Mouse (Mus musculus): ENCODE results near the gene Ddx39b. TPM values are rescaled to one million over a fixed set of nuclear protein-coding genes. Genes with fewer than 3 reads are reported as not detected.

Gene Ddx39b
- total and polyA plus RNA-seq, 3 experiments, result 82.3 to 148 (median 83.4) TPM

DNA sequence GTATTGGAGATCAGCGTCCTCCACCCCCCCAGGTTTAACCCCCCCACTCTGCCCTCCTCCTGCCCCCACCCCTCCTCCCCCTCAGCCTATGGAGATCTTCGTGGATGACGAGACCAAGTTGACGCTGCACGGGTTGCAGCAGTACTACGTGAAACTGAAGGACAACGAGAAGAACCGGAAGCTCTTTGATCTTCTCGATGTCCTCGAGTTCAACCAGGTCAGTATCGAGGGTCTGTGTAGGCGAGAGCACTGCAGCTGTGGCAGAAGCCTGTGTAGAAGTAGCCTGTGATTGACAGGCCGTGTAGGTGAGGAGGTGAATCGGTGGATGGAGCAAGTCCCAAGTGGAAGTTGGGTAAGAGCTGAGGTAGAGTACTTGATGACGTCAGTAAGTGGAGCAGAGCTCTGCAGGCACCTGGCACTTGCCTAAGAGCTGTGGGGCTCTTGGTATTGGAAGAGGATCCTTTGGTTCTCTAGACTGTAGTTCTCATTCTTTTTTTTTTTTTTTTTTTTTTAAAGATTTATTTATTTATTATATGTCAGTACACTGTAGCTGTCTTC is 9.7 kb downstream of the Ddx39b start:
- TF ChIP-seq POLR2A (IDR thresholded peaks at IDR 0.05; ENCODE audit: insufficient read depth, low read depth, low read length) (no peak), EP300 (IDR thresholded peaks at IDR 0.05; ENCODE audit: insufficient read depth, low read depth, low read length) (0 out of 2 replicates have a peak, but pooled peaks have one; percentile 9)
- H3K27me3 ChIP-seq (ENCODE audit: control insufficient read depth, insufficient read depth, low read length), result no peaks in the 10 kb centered on the region
- H3K27ac ChIP-seq, result no peak overlapping the region
- no peak overlapping the region for H3K9ac ChIP-seq (ENCODE audit: low read depth, low read length)
- H3K4me1 ChIP-seq (ENCODE audit: control insufficient read depth, insufficient read depth, low read length), result peaks cover 2% of the 10 kb centered on the region; the same call in 1 of the 2 replicates
- H3K4me3 ChIP-seq, result no peak overlapping the region
- DNase-seq, result no peak
- intact Hi-C loops (cut with DNase I), result no loop called here
- no peaks in the 10 kb centered on the region for H3K79me2 ChIP-seq (replicated peaks; ENCODE audit: control insufficient read depth, insufficient read depth, low read length)
- WGBS, result 66% methylated on average over 15 of the region's 15 CpGs
- H3K36me3 ChIP-seq (ENCODE audit: control insufficient read depth, insufficient read depth, low read length), result peaks cover 5% of the 10 kb centered on the region; the same call in 1 of the 2 replicates

DNA sequence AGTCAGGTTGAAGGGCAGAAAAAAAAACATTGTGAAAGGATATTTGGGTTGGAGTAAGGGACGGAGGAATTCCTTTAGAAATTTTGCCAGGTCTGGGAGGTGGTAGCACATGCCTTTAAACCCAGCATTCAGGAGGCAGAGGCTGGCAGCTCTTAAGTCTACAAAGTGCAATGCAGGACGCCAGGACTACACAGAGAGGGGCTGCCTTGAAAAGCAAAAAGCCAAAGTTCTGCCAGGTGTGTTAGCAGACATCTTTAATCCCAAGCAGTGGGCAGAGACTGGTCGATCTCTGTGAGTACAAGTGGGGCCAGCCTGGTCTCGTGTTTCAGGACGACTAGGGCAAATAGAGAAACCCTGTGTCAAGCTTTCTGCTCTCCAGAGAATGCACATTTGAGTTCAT is 10.4 kb downstream of the Ddx39b start:
- Histone ChIP-seq H3K36me3 (ENCODE audit: control insufficient read depth, insufficient read depth, low read length) (peaks cover 5% of the 10 kb centered on the region; the same call in 1 of the 2 replicates), H3K4me1 (ENCODE audit: control insufficient read depth, insufficient read depth, low read length) (no peaks in the 10 kb centered on the region), H3K27me3 (ENCODE audit: control insufficient read depth, insufficient read depth, low read length) (no peaks in the 10 kb centered on the region), H3K79me2 (replicated peaks; ENCODE audit: control insufficient read depth, insufficient read depth, low read length) (no peaks in the 10 kb centered on the region), H3K27ac (no peak overlapping the region), H3K9ac (ENCODE audit: low read depth, low read length) (no peak overlapping the region), H3K4me3 (no peak overlapping the region)
- TF ChIP-seq CTCF (IDR thresholded peaks at IDR 0.05) (no peak), POLR2A (IDR thresholded peaks at IDR 0.05; ENCODE audit: insufficient read depth, low read depth, low read length) (no peak), EP300 (IDR thresholded peaks at IDR 0.05; ENCODE audit: insufficient read depth, low read depth, low read length) (no peak)
- 76% methylated on average over 5 of the region's 5 CpGs for WGBS
- DNase-seq, result no peak
- intact Hi-C loops (cut with DNase I), result no loop called here

DNA sequence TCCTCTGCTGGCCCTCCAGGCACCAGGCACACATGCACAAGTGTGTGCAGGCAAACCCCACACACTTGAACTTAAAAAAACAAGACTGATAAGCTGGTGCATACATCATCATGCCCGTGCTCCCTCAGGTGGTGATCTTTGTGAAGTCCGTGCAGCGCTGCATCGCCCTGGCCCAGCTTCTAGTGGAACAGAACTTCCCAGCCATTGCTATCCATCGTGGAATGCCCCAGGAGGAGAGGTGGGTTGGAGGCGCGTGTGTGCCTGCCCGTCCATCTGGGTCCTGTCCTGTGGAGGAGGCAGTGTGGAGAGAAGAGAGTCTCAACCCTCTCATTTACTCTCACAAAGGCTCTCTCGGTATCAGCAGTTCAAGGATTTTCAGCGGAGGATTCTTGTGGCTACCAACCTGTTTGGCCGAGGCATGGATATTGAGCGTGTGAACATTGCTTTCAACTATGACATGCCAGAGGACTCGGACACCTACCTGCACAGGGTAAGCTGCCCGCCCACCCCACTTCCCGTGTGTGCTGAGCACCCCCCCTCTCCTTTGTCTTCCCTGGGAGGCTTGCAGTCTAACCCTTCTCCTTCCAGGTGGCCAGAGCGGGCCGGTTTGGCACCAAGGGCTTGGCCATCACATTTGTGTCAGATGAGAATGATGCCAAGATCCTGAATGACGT is 11.2 kb downstream of the Ddx39b start:
- H3K36me3 ChIP-seq (ENCODE audit: control insufficient read depth, insufficient read depth, low read length), result peaks cover under 1% of the 10 kb centered on the region; the same call in 1 of the 2 replicates
- H3K27me3 ChIP-seq (ENCODE audit: control insufficient read depth, insufficient read depth, low read length), result no peaks in the 10 kb centered on the region
- H3K4me3 ChIP-seq, result no peak overlapping the region
- H3K27ac ChIP-seq, result no peak overlapping the region
- H3K79me2 ChIP-seq (replicated peaks; ENCODE audit: control insufficient read depth, insufficient read depth, low read length), result no peaks in the 10 kb centered on the region
- no peak for DNase-seq
- no peaks in the 10 kb centered on the region for H3K4me1 ChIP-seq (ENCODE audit: control insufficient read depth, insufficient read depth, low read length)
- 64% methylated on average over 18 of the region's 18 CpGs for WGBS
- intact Hi-C loops (cut with DNase I), result no loop called here
- no peak for TF ChIP-seq CTCF (IDR thresholded peaks at IDR 0.05)
- no peak for TF ChIP-seq EP300 (IDR thresholded peaks at IDR 0.05; ENCODE audit: insufficient read depth, low read depth, low read length)
- TF ChIP-seq POLR2A (IDR thresholded peaks at IDR 0.05; ENCODE audit: insufficient read depth, low read depth, low read length), result no peak
- H3K9ac ChIP-seq (ENCODE audit: low read depth, low read length), result no peak overlapping the region

DNA sequence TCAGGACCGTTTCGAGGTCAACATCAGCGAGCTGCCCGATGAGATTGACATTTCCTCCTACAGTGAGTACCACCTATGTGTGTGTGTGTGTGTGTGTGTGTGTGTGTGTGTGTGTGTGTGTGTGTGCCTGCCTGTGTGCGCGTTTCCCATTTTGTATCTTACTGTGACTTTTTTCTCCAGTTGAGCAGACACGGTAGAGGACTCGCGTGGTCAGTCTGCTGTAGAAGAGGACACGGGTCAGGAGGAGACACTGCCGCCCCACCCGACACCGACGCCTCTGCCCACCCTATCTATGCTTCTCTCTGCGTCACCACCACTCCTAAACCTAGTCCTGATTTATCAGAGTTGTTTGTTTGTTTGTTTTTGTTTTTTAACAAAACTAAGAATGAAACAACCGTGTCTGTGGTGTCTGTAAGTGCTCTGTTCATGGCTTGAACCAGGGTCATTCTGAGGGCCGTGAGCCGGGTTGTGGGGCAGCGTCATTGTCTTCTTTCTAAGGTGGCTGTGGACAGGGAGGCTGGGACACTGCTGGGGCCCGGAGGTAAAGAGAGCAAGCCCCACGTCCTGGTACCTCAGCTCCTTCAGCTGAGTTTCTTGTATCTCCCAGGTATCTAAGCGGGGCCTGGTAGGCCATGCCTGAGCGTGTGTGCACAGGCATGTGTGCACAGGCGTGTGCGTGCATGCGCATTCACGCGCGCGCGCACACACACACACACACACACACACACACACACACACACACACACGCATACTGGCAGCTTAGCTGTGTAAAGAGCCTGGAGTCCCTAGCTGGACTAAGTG is 11.9 kb downstream of the Ddx39b start:
- 81% methylated on average over 32 of the region's 32 CpGs for WGBS
- Histone ChIP-seq H3K4me3 (no peak overlapping the region), H3K27ac (no peak overlapping the region), H3K27me3 (ENCODE audit: control insufficient read depth, insufficient read depth, low read length) (no peaks in the 10 kb centered on the region), H3K79me2 (replicated peaks; ENCODE audit: control insufficient read depth, insufficient read depth, low read length) (no peaks in the 10 kb centered on the region), H3K9ac (ENCODE audit: low read depth, low read length) (no peak overlapping the region), H3K4me1 (ENCODE audit: control insufficient read depth, insufficient read depth, low read length) (no peaks in the 10 kb centered on the region), H3K36me3 (ENCODE audit: control insufficient read depth, insufficient read depth, low read length) (no peaks in the 10 kb centered on the region)
- no peak for DNase-seq
- intact Hi-C loops (cut with DNase I), result no loop called here
- TF ChIP-seq EP300 (IDR thresholded peaks at IDR 0.05; ENCODE audit: insufficient read depth, low read depth, low read length), result no peak

DNA sequence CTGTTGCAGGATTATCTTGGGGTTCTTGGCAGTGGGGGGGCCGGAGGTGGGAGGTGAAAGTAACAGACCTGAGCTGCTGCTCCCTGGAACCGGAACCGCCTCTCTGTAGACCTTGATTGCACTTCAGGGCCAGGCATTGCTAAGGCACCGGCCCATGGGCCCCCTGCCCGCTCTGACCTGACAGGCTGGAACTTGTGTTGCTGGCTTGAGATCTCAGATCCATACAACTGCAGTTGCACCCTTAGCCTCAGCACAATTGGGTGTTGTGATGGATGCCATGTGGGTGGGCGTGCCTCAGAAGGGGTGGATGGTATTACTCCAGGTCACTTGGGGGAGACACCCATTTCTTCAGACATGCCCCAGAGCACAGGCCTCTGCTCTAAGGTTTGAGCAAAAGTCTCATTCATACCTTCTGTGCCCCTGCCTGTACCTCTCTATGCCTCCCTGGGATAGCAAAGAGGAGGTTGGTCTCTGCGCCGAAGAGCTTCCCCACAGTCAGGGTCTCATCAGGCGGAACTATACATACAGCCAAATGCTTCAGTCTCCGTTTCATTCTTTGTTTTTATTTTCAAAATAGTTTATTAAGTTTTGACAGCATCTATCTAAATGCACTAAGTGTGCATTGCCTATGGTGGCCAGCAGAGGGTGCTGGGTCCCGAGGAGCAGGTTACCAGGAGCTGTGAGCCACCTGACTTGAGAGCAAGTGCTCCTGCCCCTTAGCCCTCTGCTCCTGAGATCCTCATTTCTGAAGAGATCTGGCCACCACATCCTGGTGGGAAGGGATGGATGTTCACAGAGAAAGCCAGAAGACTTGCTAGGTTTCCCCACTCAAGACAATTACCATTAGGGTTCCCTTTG is 12.9 kb downstream of the Ddx39b start:
- no peaks in the 10 kb centered on the region for H3K79me2 ChIP-seq (replicated peaks; ENCODE audit: control insufficient read depth, insufficient read depth, low read length)
- H3K4me3 ChIP-seq, result no peak overlapping the region
- no peaks in the 10 kb centered on the region for H3K27me3 ChIP-seq (ENCODE audit: control insufficient read depth, insufficient read depth, low read length)
- 65% methylated on average over 11 of the region's 11 CpGs for WGBS
- peak; percentile 60 to 74 for DNase-seq
- H3K9ac ChIP-seq (ENCODE audit: low read depth, low read length), result no peak overlapping the region
- 0 out of 2 replicates have a peak, but pooled peaks have one; percentile 39 for TF ChIP-seq EP300 (IDR thresholded peaks at IDR 0.05; ENCODE audit: insufficient read depth, low read depth, low read length)
- peak; percentile 98 for TF ChIP-seq CTCF (IDR thresholded peaks at IDR 0.05)
- TF ChIP-seq POLR2A (IDR thresholded peaks at IDR 0.05; ENCODE audit: insufficient read depth, low read depth, low read length), result peak; percentile 40; the same call in 1 of the 2 replicates
- no peak overlapping the region for H3K27ac ChIP-seq
- no peaks in the 10 kb centered on the region; the same call in 1 of the 2 replicates for H3K4me1 ChIP-seq (ENCODE audit: control insufficient read depth, insufficient read depth, low read length)
- no peaks in the 10 kb centered on the region for H3K36me3 ChIP-seq (ENCODE audit: control insufficient read depth, insufficient read depth, low read length)
- intact Hi-C loops (cut with DNase I), result loop anchor here (5.0 kb wide), 1 partner anchor 38 kb away; no protein-coding TSS in a partner anchor

Measured in heart, adult 2 months (tissue).